Mouse (Mus musculus): Measurements from ENCODE around the gene Cdk19. TPM values are rescaled to one million over a fixed set of nuclear protein-coding genes. Genes with fewer than 3 reads are reported as not detected.
"Not testable (repeated sequence)": the region's sequence is repeated elsewhere in the genome, so short reads cannot be mapped to it uniquely, and the experiment has no call there.

The Cdk19 gene
- polyA plus RNA-seq (2015; fragmentation: Nextera tagmentation; extraction: Ambion mirVana), result 19.6 and 23.9 TPM in 2 replicates

DNA sequence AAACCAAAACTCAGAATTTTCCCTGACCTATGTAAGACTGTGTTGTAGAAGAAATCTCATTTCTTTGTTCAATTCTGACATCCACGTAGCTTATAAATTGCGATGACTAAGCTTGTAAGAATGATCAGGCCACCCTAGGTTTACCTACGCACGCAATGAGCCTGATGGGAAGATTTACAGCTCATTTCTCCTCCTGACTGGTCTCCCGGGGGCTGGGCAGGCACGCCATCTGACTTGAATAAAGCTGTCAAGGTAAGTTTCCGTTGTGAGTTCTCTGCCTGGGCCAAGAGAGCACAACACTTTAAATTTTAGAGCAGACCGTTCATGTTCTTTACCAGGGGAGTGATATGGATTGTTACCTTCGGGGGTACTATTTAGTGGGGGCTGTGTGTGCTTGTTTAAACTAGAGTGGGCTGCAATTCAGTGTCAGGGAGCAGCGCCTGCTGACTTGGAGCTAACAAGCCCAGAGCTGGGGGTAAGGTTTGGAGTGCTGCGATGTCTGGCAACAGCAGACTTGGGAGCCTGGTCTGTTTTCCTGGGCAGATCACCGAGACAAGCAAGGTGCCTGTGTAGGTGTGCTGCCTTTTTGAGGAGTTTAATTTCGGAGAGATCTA, at the start of gene Cdk19:
TSS of gene Cdk19 (plus strand) at position 214 of the 614 bp plus-strand sequence.
- Histone ChIP-seq H3K9me3 (ENCODE audit: control insufficient read depth, low read length) (no peaks in the 10 kb centered on the region), H3K9ac (replicated peaks; ENCODE audit: low read depth, low read length) (no peak within 1 kb of the TSS), H3K4me3 (replicated peaks; ENCODE audit: low read length) (no peak within 1 kb of the TSS), H3K36me3 (ENCODE audit: control insufficient read depth, insufficient read depth) (no peaks in the 10 kb centered on the region), H3K27ac (ENCODE audit: low read length) (no peak within 1 kb of the TSS), H3K27me3 (replicated peaks; ENCODE audit: control insufficient read depth, insufficient read depth, low read length) (no peaks in the 10 kb centered on the region), H3K4me2 (ENCODE audit: low read length) (no peak within 1 kb of the TSS), H3K4me1 (replicated peaks; ENCODE audit: control insufficient read depth, insufficient read depth, low read length) (no peaks in the 10 kb centered on the region)
- no peak for ATAC-seq
- WGBS, result 50% methylated on average over 13 of the region's 13 CpGs

DNA sequence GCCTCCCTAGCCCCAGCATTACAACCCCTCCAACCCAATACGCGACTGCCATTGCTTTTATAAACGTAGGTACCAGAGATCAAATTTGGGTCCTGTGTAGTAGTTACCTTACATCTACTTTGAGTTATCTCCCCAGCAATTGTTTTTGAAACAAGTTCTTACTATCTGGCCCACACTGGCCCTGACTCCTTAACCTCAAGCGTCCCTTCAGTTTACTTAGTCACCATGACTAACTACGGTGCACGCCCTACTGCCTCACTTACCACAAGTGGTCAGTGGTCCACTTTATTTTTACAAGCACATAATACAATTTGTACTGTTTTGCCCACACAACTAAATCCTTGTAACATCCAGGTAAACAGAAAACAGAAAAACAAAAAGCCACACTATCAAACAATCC, 46.7 kb upstream of the Cdk19 start:
- Histone ChIP-seq H3K36me3 (ENCODE audit: control insufficient read depth, insufficient read depth) (peaks cover 11% of the 10 kb centered on the region; the same call in 1 of the 2 replicates), H3K4me1 (replicated peaks; ENCODE audit: control insufficient read depth, insufficient read depth, low read length) (peaks cover 3% of the 10 kb centered on the region), H3K27me3 (replicated peaks; ENCODE audit: control insufficient read depth, insufficient read depth, low read length) (no peaks in the 10 kb centered on the region), H3K4me3 (replicated peaks; ENCODE audit: low read length) (no peak overlapping the region), H3K9ac (replicated peaks; ENCODE audit: low read depth, low read length) (no peak overlapping the region), H3K27ac (ENCODE audit: low read length) (no peak overlapping the region), H3K4me2 (ENCODE audit: low read length) (no peak overlapping the region), H3K9me3 (ENCODE audit: control insufficient read depth, low read length) (no peaks in the 10 kb centered on the region)
- WGBS, result 97% methylated on average over 6 of the region's 6 CpGs
- ATAC-seq, result no peak

DNA sequence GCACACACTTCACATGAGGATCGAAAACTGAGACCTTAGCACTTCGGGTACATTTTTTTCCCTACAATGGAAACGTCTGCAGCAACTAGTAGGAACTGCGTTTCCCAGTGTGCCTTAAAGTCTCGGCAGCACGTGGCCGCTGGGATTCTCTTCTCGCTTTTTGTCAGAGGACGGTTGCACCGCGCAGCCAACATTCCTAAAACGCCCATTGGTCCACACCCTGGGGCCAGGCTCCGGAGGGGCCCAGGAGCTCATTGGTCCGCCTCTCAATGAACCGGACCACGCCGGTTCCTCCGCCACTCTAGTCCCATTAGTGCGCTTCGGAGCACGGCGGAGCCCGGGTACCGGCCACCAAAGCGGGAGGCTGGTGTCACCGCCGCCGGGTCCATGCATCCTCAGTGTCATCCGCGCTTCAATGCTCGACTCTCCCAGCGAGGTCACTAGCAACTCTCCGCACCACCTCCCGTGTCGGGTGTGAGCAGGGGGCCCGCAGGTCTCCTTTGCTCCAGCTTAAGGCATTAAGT, 38.7 kb upstream of the Cdk19 start:
- 0% methylated on average over 36 of the region's 36 CpGs for whole genome bisulfite sequencing
- Histone ChIP-seq H3K4me3 (replicated peaks; ENCODE audit: low read length) (peak overlapping the region; percentile 92), H3K9me3 (ENCODE audit: control insufficient read depth, low read length) (no peaks in the 10 kb centered on the region), H3K9ac (replicated peaks; ENCODE audit: low read depth, low read length) (peak overlapping the region; percentile 80), H3K4me2 (ENCODE audit: low read length) (peak overlapping the region; percentile 84), H3K27ac (ENCODE audit: low read length) (peak overlapping the region; percentile 87), H3K27me3 (replicated peaks; ENCODE audit: control insufficient read depth, insufficient read depth, low read length) (no peaks in the 10 kb centered on the region), H3K4me1 (replicated peaks; ENCODE audit: control insufficient read depth, insufficient read depth, low read length) (peaks cover 22% of the 10 kb centered on the region), H3K36me3 (ENCODE audit: control insufficient read depth, insufficient read depth) (no peaks in the 10 kb centered on the region)
- peak; percentile 72 for ATAC-seq

DNA sequence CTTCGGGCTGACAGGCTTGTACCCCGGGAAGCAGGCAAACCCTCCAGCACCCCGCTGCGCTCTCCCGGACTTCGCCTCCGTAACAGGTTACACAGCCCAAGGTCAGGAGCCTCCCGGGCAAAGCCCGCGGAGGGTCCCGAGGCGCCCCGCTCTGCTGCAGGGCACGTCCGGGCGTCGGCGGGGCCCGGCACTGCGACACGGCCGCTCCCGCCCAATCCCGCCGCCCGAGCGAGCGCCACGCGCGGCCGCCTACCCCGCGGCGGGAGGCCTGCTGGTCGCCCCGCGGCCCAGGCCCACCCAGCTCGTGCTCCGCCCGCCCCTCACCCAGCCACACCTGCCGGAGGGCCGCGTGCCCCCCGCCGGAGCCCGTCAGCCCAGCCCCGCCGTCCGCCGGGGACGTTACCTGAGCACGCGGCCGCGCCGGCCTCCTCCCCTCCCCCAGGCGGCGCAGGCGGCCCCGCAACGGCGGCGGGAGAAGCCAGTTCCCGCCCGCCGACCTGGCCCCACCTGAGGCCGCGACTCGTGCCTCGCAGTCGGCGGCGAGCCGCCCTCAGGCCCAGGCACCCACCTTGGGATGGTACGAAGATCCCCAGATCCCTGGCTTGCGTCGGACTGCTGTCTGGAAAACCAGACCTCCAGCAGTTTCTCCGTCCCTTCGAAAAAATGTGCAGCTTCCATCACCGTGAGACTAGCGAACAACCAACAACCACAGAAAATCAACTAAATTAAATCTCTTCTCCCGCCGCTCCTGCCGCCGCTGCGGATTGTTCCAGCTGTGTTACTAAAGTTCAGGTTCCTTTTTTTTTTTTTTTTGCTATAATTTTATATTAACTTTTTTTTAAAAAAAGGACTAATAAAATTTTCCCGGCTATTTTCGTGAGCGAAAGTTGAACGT, 37.9 kb upstream of the Cdk19 start:
- not testable (repeated sequence) for H3K9me3 ChIP-seq (ENCODE audit: control insufficient read depth, low read length); H3K36me3 ChIP-seq (ENCODE audit: control insufficient read depth, insufficient read depth); H3K27me3 ChIP-seq (replicated peaks; ENCODE audit: control insufficient read depth, insufficient read depth, low read length)
- Histone ChIP-seq H3K4me1 (replicated peaks; ENCODE audit: control insufficient read depth, insufficient read depth, low read length) (peaks cover 22% of the 10 kb centered on the region), H3K9ac (replicated peaks; ENCODE audit: low read depth, low read length) (peak overlapping the region; percentile 80), H3K4me2 (ENCODE audit: low read length) (peak overlapping the region; percentile 84), H3K4me3 (replicated peaks; ENCODE audit: low read length) (peak overlapping the region; percentile 96), H3K27ac (ENCODE audit: low read length) (peak overlapping the region; percentile 87)
- under 1% methylated on average over 61 of the region's 91 CpGs for WGBS
- peak; percentile 13 for ATAC-seq

DNA sequence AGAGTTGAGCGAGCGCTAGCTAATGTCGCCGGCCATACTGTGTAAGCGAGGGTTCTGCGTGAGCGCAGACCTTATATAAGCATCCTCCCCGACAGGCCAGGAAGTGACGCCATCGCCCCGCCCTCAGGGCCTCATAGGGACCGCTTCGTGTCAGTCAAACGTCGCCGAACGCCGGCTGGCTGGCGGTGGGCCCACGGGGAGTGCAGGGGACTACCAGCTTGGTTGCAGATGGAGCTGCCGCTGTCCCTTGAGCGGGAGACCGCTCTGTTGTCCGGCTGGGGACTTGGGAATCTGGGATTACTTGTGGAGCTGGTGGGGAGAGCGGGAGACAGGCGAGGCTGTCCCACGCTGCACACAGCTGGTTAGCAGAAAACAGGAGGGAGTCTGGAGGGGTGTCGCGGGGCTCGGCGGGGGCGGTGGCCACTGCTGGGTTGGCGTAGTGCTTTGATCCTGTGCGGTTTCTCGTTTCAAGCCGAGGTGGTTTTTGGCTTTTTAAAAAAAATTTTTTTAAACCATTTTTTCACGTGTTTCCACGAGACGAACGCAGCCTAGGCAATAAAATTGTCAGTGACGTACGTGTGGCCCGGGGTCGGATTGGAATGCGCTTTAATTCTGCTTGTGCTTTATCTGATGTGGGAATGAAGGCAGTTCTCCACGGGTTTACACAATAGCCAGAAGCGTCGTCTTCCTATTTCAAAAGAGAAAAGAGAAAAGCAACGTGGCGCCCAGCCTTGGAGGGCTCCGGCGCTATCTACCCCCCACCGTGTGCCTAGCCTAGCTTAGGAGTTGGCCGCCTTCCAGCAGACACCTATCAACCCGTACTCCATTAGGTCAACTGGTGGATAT, 37.0 kb upstream of the Cdk19 start, which contains the start of gene Amd1:
TSS of gene Amd1 (minus strand) at position 47 of the 846 bp plus-strand sequence.
- H3K4me2 ChIP-seq (ENCODE audit: low read length), result peak within 1 kb of the TSS; percentile 94
- peak; percentile 98 for ATAC-seq

DNA sequence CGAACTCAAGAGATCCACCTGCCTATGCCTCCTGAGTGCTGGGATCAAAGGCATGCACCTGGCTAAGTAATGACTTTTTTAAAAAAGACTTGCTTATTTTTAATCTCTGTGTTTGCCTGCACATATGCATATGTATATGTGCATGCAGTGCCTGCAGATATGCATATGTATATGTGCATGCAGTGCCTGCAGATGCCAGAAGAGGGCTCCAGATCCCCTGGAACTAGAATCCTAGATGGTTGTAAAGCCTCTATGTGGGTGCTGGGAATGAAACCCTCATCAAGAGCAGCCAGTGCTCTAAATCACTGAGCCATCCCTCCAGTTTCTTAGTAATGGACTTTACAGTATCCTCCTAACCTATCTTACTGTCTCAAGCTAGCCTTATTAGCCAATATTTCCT, 33.4 kb upstream of the Cdk19 start:
- H3K27me3 ChIP-seq (replicated peaks; ENCODE audit: control insufficient read depth, insufficient read depth, low read length), result no peaks in the 10 kb centered on the region
- no peak overlapping the region for H3K4me2 ChIP-seq (ENCODE audit: low read length)
- whole genome bisulfite sequencing, result 93% methylated on average over 1 of the region's 1 CpGs
- no peaks in the 10 kb centered on the region for H3K4me1 ChIP-seq (replicated peaks; ENCODE audit: control insufficient read depth, insufficient read depth, low read length)
- ATAC-seq, result no peak
- H3K36me3 ChIP-seq (ENCODE audit: control insufficient read depth, insufficient read depth), result no peaks in the 10 kb centered on the region
- no peaks in the 10 kb centered on the region for H3K9me3 ChIP-seq (ENCODE audit: control insufficient read depth, low read length)
- no peak overlapping the region for H3K4me3 ChIP-seq (replicated peaks; ENCODE audit: low read length)
- H3K27ac ChIP-seq (ENCODE audit: low read length), result no peak overlapping the region
- no peak overlapping the region for H3K9ac ChIP-seq (replicated peaks; ENCODE audit: low read depth, low read length)

More for the DNA sequence above, 37.0 kb upstream of the Cdk19 start, which contains the start of gene Amd1:
- Histone ChIP-seq H3K36me3 (ENCODE audit: control insufficient read depth, insufficient read depth) (no peaks in the 10 kb centered on the region), H3K4me3 (replicated peaks; ENCODE audit: low read length) (peak within 1 kb of the TSS; percentile 96), H3K4me1 (replicated peaks; ENCODE audit: control insufficient read depth, insufficient read depth, low read length) (peaks cover 19% of the 10 kb centered on the region), H3K27ac (ENCODE audit: low read length) (peak within 1 kb of the TSS; percentile 99), H3K9ac (replicated peaks; ENCODE audit: low read depth, low read length) (peak within 1 kb of the TSS; percentile 96), H3K9me3 (ENCODE audit: control insufficient read depth, low read length) (no peaks in the 10 kb centered on the region), H3K27me3 (replicated peaks; ENCODE audit: control insufficient read depth, insufficient read depth, low read length) (no peaks in the 10 kb centered on the region)
- WGBS, result under 1% methylated on average over 55 of the region's 55 CpGs

DNA sequence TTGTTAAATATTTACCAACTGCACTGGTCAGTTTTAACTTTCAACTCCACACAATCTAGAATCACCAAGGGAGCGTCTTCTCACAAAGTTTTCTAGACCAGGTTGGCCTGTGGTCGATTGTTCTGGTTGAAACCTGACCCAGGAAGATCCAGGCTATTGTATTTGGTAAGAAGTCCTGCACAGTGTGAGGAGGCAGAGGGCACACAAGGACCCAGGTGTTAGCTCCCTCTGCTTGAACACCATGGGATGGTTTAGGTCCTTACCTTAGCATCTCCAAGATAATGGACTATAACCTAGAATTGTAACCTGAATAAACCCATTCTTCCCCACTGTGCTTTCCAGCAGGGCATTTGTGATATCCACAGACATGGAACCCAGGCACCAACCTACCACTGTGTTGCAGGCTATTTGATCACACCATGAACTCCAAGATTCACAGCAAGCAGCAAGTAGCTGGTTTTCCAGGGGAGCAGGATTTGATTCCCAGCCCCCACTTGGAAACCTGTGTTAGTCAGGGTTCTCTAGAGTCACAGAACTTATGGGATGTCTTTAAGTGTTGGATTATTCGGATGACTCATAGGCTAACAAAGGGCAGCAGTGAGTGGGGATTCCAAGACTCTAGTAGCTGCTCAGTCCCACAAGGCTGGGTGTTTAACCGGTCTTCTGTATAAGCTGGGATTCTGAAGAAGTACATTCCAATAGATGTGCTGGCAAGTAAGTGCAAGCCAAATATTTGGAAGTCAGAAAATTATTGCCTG, 31.4 kb upstream of the Cdk19 start:
- WGBS, result 68% methylated on average over 4 of the region's 4 CpGs
- H3K4me1 ChIP-seq (replicated peaks; ENCODE audit: control insufficient read depth, insufficient read depth, low read length), result no peaks in the 10 kb centered on the region
- no peak overlapping the region for H3K4me3 ChIP-seq (replicated peaks; ENCODE audit: low read length)
- H3K4me2 ChIP-seq (ENCODE audit: low read length), result no peak overlapping the region
- H3K9me3 ChIP-seq (ENCODE audit: control insufficient read depth, low read length), result no peaks in the 10 kb centered on the region
- no peak overlapping the region for H3K9ac ChIP-seq (replicated peaks; ENCODE audit: low read depth, low read length)
- no peak for ATAC-seq
- no peak overlapping the region for H3K27ac ChIP-seq (ENCODE audit: low read length)
- no peaks in the 10 kb centered on the region for H3K36me3 ChIP-seq (ENCODE audit: control insufficient read depth, insufficient read depth)
- no peaks in the 10 kb centered on the region for H3K27me3 ChIP-seq (replicated peaks; ENCODE audit: control insufficient read depth, insufficient read depth, low read length)

DNA sequence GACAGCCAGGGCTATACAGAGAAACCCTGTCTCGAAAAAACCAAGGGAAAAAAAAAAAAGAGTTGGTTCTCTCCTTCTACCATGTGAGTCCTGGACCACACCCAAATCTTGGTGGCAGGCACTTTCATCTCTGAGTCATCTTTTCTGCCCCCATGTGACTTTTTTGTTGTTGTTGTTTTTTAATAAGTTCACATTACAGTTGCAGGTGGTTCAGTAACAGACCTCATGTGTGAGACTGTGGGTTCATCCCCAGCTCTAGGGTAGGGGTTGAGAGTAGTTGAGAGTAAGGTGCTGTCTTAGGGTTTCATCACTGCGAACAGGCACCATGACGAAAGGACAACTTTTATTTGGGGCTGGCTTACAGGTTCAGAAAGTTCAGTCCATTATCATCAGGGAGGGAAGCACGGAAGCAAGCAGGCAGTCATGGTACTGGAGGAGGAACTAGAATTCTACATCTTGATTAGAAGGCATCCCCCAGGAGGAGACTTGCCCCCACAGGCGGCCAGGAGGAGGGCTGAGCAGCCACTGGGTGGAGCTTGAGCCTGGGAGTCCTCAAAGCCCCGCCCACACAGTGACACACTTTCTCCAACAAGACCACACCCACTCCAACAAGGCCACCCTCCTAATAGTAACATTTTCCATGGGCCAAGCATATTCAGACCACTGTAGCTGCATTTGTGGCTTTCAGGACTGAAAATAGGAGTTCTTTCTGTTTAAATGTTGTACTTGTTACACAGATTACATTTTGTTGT, 29.3 kb upstream of the Cdk19 start:
- no peak overlapping the region for H3K9ac ChIP-seq (replicated peaks; ENCODE audit: low read depth, low read length)
- H3K9me3 ChIP-seq (ENCODE audit: control insufficient read depth, low read length), result no peaks in the 10 kb centered on the region
- H3K27me3 ChIP-seq (replicated peaks; ENCODE audit: control insufficient read depth, insufficient read depth, low read length), result no peaks in the 10 kb centered on the region
- no peak overlapping the region for H3K4me2 ChIP-seq (ENCODE audit: low read length)
- no peaks in the 10 kb centered on the region for H3K36me3 ChIP-seq (ENCODE audit: control insufficient read depth, insufficient read depth)
- no peak overlapping the region for H3K4me3 ChIP-seq (replicated peaks; ENCODE audit: low read length)
- H3K4me1 ChIP-seq (replicated peaks; ENCODE audit: control insufficient read depth, insufficient read depth, low read length), result no peaks in the 10 kb centered on the region
- 59% methylated on average over 6 of the region's 6 CpGs for WGBS
- H3K27ac ChIP-seq (ENCODE audit: low read length), result no peak overlapping the region
- ATAC-seq, result no peak

Measured in forebrain, embryonic 16.5 days (tissue).